Mouse (Mus musculus) left cerebral cortex, postnatal 25 days (tissue): ENCODE measurements around the gene Garnl3. TPM values are rescaled to one million over a fixed set of nuclear protein-coding genes. Genes with fewer than 3 reads are reported as not detected.

ENCODE experiments used
- DNase-seq, 2 experiments: peaks; one replicate each; pipeline ENCODE4 v3.0.0; 2022; ENCODE audit warnings: low spot score in 2 of 2, mixed read lengths in 1 of 2
- intact Hi-C: fragments of 180-260 bp; cut with DNase I; formaldehyde crosslinking; loops from one replicate; pipeline ENCODE4 v1.15.1; 2025
- total RNA-seq, 2 experiments: library from RNA; stranded (reverse); gene quantifications; 2 replicates each; pipeline ENCODE4 v1.2.3; 2021

The Garnl3 gene
- total RNA-seq, 2 experiments from 2014 or later = 117 to 125 TPM

GRCm38 (mm10) chr2:33159593-33159992, 28.1 kb upstream of the Garnl3 start:
- intact Hi-C loops = loop anchor here (10.0 kb wide), 1 partner anchor 155 kb away; no protein-coding TSS in a partner anchor
- no peak for DNase-seq

- intact Hi-C loops = loop anchor here (10.0 kb wide), 1 partner anchor 156 kb away; no protein-coding TSS in a partner anchor
- no peak for DNase-seq
Measured at GRCm38 (mm10) chr2:33158895-33159294, 27.4 kb upstream of the Garnl3 start.

- no peak for DNase-seq
- intact Hi-C loops = loop anchor here (2.0 to 10.0 kb wide), 2 partner anchors 158 to 246 kb away; no protein-coding TSS in a partner anchor
Measured at GRCm38 (mm10) chr2:33156283-33156781, 24.9 kb upstream of the Garnl3 start.

- intact Hi-C loops = loop anchor here (1.0 to 10.0 kb wide), 2 partner anchors 160 to 194 kb away; no protein-coding TSS in a partner anchor
- peak; percentile 79 to 84 for DNase-seq
Measured at GRCm38 (mm10) chr2:33154751-33155372, 23.4 kb upstream of the Garnl3 start.

GRCm38 (mm10) chr2:33146994-33147393, 15.5 kb upstream of the Garnl3 start:
- intact Hi-C loops = no loop called here
- no peak for DNase-seq

GRCm38 (mm10) chr2:33143292-33143691, 11.8 kb upstream of the Garnl3 start:
- peak in 1 of 2 experiments; percentile 25 for DNase-seq
- intact Hi-C loops = no loop called here

GRCm38 (mm10) chr2:33138491-33138890, 7.0 kb upstream of the Garnl3 start:
- intact Hi-C loops = no loop called here
- no peak for DNase-seq

GRCm38 (mm10) chr2:33137731-33138130, 6.3 kb upstream of the Garnl3 start:
- intact Hi-C loops = no loop called here
- no peak for DNase-seq

- no peak for DNase-seq
Measured at GRCm38 (mm10) chr2:33137244-33137643, 5.8 kb upstream of the Garnl3 start.

GRCm38 (mm10) chr2:33136366-33136765, 4.9 kb upstream of the Garnl3 start:
- DNase-seq = no peak
- intact Hi-C loops = no loop called here

More at GRCm38 (mm10) chr2:33137244-33137643, 5.8 kb upstream of the Garnl3 start:
- intact Hi-C loops = no loop called here

GRCm38 (mm10) chr2:33134766-33135490, 3.5 kb upstream of the Garnl3 start:
- intact Hi-C loops = loop anchor here (5.0 kb wide), 1 partner anchor 153 kb away; the partner anchor contains the start of gene Slc2a8
- no peak for DNase-seq

GRCm38 (mm10) chr2:33132306-33132705, 852 bp upstream of the Garnl3 start:
- intact Hi-C loops = loop anchor here (5.0 kb wide), 1 partner anchor 150 kb away; the partner anchor contains the start of gene Slc2a8
- DNase-seq = no peak

- intact Hi-C loops = loop anchor here (5.0 kb wide), 1 partner anchor 149 kb away; the partner anchor contains the start of gene Slc2a8
- peak; percentile 93 to 98 for DNase-seq
Measured at GRCm38 (mm10) chr2:33130526-33131483, 649 bp downstream of the Garnl3 start.

- DNase-seq = no peak
- intact Hi-C loops = loop anchor here (5.0 kb wide), 1 partner anchor 148 kb away; the partner anchor contains the start of gene Slc2a8
Measured at GRCm38 (mm10) chr2:33130141-33130525, 1.3 kb downstream of the Garnl3 start.

- intact Hi-C loops = loop anchor here (5.0 kb wide), 4 partner anchors 42 to 147 kb away; partner anchors contain the start of gene Slc2a8
- peak in 1 of 2 experiments; percentile 31 for DNase-seq
Measured at GRCm38 (mm10) chr2:33129696-33130095, 1.8 kb downstream of the Garnl3 start.

- intact Hi-C loops = loop anchor here (5.0 kb wide), 3 partner anchors 42 to 137 kb away; no protein-coding TSS in a partner anchor
- no peak for DNase-seq
Measured at GRCm38 (mm10) chr2:33129005-33129404, 2.4 kb downstream of the Garnl3 start.

- intact Hi-C loops = loop anchor here (5.0 kb wide), 3 partner anchors 40 to 135 kb away; no protein-coding TSS in a partner anchor
Measured at GRCm38 (mm10) chr2:33127271-33127670, 4.2 kb downstream of the Garnl3 start.

GRCm38 (mm10) chr2:33122856-33123255, 8.6 kb downstream of the Garnl3 start:
- DNase-seq = no peak
- intact Hi-C loops = no loop called here

More at GRCm38 (mm10) chr2:33127271-33127670, 4.2 kb downstream of the Garnl3 start:
- DNase-seq = no peak

GRCm38 (mm10) chr2:33100536-33100935, 30.9 kb downstream of the Garnl3 start:
- DNase-seq = no peak
- intact Hi-C loops = no loop called here
